Mouse (Mus musculus): ENCODE results near the gene Pcbp4.

DNA sequence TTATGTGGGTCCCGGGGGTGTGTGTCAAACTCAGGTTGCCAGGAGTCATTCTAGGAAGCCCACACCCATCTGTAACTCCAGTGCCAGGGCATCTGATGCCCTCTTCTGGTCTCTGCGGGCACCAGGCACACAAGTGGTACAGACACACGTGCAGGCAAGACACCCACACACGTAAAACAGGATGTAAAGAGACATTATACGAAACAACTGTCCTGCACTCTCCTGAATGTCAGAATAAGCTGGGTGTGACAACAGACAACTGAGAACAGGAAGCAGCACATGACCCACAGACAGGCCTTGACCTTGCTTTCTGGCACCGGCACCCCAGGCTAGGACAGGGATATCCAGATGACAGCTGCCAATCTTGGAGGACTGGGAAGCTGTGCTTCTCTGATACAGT lies 16.2 kb downstream of the Pcbp4 start:
- TF ChIP-seq GATA1 (IDR thresholded peaks at IDR 0.05; ENCODE audit: low read length) (no peak), TAL1 (IDR thresholded peaks at IDR 0.05; ENCODE audit: low read length) (no peak)

Data from erythroblast, embryonic 14.5 days (primary cell).